Mouse (Mus musculus): ENCODE results near the gene Trip11.

The Trip11 gene

DNA sequence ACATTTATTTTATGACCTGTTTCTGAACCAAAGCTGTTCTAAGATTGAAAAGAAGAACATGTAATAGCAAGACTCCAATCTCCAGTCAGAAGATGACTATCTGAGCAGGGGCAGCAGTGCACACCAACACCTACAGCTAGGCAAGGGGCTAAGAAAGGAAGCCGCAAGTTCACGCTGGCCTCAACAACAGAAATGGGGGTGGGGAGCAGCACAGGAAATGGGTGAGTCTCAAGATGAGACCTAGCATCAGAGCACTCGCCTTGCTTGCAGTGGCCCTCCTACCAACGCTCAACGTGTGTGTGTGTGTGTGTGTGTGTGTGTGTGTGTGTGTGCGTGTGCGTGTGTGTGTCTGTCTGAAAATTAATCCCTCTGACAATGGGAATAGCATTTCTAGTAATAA is 16.0 kb downstream of the Trip11 start:
- no peak for DNase-seq (ENCODE audit: low read depth, low spot score)

DNA sequence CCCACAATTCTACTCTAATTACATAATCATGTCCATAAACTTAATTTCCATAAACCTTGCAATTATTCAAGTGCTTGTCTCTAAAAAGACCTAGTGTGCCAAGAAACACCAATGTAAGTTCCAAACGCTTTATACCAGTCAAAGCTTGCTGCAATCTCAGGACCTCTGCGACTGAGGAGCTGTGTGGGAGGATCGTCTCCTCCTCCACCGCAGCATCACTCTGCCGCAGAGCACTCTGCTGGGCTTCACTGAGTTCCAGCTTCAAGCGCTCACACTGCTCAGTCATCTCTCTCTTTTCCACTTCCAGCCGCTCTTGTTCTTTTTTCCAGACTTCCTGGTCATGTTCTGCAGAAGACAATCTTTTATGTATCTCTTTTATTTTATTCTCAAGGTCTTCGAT is 19.8 kb downstream of the Trip11 start:
- no peak for DNase-seq (ENCODE audit: low read depth, low spot score)

DNA sequence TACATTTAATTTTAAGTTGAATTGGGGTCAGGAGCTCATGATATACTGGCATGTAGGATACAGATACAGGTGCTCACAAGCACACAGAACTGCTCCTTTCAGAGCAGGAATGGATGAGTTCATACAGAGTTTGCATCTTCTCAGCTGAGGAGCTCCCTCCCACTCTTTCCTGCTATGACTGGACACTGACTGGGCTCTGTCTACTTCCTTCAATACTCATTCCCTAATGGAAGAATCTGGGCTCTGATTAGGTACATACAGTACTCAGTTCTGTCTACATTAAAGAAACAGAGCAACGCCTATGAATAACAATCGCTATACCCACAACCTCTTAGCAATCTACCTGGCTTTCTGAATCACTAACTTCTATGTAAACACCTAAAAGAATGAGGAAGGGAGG is 20.2 kb downstream of the Trip11 start:
- DNase-seq (ENCODE audit: low read depth, low spot score): no peak

DNA sequence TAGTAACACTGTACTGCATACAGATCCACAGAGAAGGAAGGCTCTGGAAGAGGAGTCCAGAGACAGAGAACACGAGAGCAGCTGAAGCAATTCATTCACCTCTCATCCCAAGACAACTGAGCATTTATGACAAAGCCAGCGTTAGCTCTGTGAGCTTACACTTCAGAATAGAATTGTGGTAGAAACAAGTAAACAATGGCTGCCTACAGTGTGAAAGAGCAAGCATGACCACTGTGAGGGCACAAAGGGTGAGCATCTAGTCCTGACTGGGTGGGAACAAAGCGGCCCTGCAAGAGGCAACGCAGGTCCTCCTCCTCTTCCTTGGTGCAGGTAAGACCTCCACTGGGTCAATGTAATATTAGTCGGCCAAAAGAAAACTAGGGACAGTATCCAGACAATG is 22.0 kb downstream of the Trip11 start:
- no peak for DNase-seq (ENCODE audit: low read depth, low spot score)

DNA sequence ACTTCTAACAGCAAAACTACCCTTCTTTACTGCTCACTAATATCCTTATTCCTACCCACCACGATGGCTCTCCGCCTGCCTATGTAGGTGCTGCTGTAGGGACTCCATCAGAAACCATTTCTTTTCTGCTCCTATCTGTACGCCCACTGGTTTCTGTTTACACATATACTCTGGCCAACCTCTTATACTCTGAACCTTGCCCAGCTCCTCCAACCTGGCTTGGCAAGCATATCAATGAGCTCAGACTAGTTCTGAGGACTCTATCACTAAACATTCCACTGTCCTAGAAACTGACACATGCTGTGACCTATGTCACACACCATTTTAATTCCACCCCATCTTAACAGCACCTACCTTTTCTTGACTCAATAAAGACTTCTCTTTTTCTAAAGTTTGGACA is 23.7 kb downstream of the Trip11 start:
- no peak for DNase-seq (ENCODE audit: low read depth, low spot score)

GRCm38 (mm10) chr12:101888312-101888711 is 24.8 kb downstream of the Trip11 start:
- DNase-seq (ENCODE audit: low read depth, low spot score): no peak

- DNase-seq (ENCODE audit: low read depth, low spot score): no peak
These were observed 28.1 kb downstream of the Trip11 start for GRCm38 (mm10) chr12:101884926-101885325.

GRCm38 (mm10) chr12:101876374-101876773 is 36.7 kb downstream of the Trip11 start:
- DNase-seq (ENCODE audit: low read depth, low spot score): no peak

DNA sequence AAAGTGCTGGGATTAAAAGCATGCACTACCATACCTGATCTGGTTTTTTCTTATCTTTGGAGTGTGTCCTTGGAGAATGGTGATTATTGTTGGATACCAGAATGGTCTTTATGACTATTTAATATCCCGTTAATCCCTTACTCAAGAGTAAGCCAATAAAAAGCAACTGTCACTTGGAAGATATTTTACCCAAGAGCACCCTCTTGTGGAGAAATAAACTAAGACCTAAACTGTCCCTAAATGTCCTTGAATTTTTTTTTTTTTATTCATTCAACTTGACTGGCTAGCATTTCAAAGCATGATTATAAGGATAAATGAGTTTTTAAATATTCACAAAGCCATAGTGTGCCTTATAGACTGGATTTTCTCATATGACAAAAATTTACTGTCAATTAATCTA is 38.0 kb downstream of the Trip11 start:
- DNase-seq (ENCODE audit: low read depth, low spot score): peak; percentile 42

DNA sequence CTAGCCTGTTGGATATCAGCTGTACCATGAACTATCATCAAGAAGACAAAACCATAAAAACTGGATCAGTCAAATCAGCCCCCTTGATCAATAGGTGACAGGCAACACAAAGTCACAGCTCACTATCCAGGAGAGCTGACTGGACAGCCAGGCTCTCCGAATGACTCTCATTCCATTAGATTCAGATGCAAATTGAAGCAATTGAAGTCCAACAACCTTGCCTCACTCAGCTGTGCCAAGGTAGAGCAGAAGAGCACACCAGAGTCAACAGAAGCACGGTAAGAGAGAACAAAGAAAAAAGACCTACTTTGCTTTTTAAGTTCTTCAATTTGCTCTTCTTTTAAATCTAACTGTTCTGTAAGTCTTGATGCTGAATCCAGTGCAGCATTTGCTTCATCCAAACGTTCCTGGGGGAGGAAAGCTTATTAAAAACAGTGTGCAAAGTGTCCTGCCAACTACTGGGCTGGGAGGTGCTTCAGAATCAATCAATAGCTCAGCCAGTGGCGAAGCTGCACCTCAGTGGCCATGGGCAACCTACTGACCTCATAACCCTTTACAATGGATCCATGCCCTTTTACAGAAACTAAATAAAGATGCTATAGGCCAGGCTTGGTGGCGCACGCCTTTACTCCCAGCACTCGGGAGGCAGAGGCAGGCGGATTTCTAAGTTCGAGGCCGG is 50.6 kb downstream of the Trip11 start:
- DNase-seq (ENCODE audit: low read depth, low spot score): no peak

GRCm38 (mm10) chr12:101860256-101860655 is 52.8 kb downstream of the Trip11 start:
- no peak for DNase-seq (ENCODE audit: low read depth, low spot score)

DNA sequence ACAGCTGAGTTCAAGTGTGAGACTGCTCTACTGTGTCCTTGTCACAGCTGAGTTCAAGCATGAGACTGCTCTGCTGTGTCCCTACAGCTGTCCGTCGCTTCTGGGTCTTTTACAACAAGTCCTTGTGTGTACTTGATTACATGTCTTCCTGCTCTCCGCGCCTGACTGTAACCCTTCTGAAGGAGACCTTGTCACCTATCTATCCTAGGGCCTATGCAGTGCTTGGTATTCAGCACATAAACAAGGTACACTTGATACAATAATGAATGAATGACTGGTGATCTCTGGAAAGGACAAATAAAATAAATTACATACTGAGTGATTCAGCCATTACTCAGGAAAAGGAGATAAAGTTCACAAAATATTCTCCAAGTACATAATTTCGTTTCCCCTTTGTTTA is 55.1 kb downstream of the Trip11 start:
- DNase-seq (ENCODE audit: low read depth, low spot score): no peak

- no peak for DNase-seq (ENCODE audit: low read depth, low spot score)
These were observed 58.7 kb downstream of the Trip11 start for GRCm38 (mm10) chr12:101854336-101854735.

DNA sequence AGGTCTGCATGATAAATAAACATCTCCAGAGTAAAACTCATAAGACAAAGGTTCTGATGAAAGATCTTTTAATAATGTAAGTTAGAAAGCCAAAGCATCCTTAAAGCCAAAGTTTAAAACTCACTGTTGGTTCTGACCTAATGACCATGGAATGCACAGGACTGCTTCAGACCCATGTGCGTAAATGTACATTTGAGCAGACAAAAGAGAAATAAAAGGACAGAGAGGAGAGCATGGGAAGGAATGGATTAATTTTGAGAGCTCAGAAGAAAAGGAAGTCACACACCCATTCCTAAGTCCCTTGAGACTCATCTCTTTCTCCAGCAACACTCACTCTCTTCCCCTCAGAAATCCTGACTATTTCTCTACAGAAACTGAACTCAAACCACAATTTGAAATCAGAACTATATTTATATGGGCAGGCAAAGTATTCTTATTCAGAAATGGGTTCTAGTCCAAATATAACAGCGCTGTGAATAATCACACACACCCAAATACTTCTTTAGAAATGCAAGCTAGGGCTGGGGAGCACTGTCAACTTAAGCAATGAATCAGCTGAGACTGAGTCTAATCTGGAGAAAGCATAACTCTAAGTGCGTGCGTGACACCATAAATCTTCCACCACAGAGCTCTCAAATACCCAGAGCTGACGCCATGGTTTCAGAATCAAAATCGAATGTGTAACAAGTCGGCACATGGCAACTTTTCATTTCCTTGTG is 61.1 kb downstream of the Trip11 start:
- peak; percentile 30 for DNase-seq (ENCODE audit: low read depth, low spot score)

GRCm38 (mm10) chr12:101851314-101851713 is 61.8 kb downstream of the Trip11 start:
- no peak for DNase-seq (ENCODE audit: low read depth, low spot score)

DNA sequence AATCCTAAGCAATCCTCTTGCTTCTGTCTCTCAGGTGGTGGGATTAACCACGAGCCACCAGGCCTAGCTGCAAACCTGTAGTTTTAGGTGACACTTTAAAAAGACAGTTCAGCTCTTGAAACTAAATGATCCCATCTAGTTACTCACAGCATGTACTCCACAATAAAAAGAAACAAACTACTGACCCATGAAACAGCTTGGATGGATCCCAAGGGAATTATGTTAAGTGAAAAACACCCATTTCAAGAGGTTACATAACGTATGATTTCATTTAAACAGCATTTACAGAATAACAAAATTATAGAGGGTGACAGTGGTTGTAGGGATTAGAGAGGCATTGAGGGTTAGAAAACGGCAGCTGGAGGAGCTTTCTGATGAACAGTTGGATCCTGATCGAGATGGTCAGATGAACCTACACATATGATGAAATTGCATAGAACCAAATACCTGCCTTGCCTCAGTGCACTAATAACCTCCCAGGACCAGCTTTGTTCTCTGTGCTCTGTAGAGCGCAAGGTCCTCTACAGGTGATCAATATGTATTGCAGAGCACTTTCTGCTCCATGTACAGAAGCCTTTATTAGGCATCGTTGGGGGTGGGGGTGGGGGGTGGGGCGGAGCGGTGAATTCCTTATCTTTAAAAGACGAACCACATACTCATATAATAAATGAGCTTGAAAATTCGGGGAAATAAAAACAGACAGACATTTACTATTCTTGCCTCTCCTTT is 76.4 kb downstream of the Trip11 start:
- DNase-seq (ENCODE audit: low read depth, low spot score): no peak

- DNase-seq (ENCODE audit: low read depth, low spot score): no peak
These were observed 78.4 kb downstream of the Trip11 start for GRCm38 (mm10) chr12:101834715-101835114.

GRCm38 (mm10) chr12:101833776-101834175 is 79.3 kb downstream of the Trip11 start:
- no peak for DNase-seq (ENCODE audit: low read depth, low spot score)

DNA sequence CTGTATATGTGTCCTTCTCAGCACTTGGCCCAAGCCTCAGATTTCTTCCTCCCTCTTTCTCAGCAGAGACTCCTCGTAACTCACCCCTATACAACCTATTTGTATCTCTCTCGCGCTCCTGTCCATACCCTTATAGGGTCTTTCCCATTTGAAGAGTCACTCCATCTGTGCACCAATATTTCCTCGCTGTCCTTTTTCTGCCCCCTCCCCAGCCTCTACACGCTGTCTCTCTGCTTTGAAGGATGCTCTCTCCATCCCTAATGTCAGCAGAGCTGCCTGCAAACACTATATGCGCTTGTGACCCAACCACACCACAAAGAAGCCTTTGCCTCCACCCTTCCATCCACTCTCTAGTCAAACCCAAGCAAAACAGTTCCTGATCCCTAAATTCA is 80.0 kb downstream of the Trip11 start:
- no peak for DNase-seq (ENCODE audit: low read depth, low spot score)

DNA sequence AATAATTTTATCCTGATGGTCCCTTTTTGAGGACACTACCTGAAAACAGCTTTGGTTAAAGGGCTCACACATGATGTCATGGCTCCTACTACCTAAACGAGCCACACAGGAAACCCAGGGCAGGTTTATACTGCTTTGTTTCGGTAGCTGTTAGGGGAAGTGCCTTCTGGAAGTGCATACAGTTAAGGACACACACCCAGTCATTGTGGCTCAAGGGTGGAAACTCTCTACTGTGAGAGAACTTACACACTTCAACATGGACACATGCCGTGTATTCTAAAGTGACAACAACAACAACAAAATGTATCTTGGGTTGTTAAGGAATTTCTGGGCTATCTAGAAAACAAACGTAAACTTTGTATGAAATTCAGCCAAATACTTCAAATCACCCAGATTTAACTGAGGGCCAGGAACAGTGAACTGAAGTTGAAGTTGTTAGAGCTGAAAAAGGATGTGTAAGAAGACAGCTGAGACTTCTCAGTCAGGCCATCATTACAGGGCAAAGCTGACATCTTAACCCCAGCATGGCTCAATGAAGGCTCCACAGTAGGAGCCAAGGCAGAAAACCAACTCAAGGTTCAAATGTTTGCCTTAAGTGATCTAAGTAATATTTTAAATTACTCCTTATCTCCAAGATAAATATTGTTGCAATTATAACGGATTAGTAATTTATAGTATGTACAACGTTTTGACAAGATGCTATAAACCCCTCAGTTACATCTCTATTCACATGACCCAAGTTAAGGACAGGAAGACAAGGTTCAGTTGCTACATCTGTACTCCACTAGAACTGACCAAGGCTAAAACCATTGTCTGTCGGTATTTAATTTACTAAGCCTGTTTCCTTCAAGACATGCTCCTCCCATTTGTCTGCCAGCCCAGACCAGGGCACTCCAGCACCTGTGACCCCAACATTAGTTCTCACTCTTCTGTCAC is 80.6 kb downstream of the Trip11 start:
- no peak for DNase-seq (ENCODE audit: low read depth, low spot score)

DNA sequence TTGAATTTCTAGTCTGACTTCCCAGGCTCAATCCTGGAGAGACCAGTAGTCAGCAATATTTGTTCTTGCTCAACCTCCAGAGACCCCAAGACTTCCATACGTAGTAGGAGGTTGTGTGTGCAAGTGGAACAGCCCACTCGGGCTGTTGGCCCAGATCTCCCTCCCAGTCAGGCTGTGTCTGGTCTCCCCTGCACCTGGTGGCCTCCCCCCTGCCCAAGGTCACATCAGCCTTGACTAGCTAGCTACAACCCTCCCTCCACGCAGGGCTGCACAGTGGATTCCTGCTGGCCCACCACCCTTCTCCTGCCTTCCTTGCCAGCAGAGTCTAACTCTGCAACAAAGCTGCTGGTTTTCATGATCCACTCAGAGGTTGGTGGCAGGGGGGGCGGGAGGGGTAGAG is 81.8 kb downstream of the Trip11 start:
- DNase-seq (ENCODE audit: low read depth, low spot score): no peak

GRCm38 (mm10) chr12:101823161-101823560 is 89.9 kb downstream of the Trip11 start:
- DNase-seq (ENCODE audit: low read depth, low spot score): no peak
